Mouse (Mus musculus) heart, adult 10 weeks (tissue): ENCODE measurements around the gene Rcan2. TPM values are rescaled to one million over a fixed set of nuclear protein-coding genes. Genes with fewer than 3 reads are reported as not detected.

ENCODE experiments used
- polyA plus RNA-seq: library from polyadenylated mRNA; stranded (reverse); fragments of 350-450 nt; fragmentation: Illumina TruSeq; extraction: RNeasy Lipid Tissue Mini Kit (QIAGEN cat#74804); gene quantifications from one replicate; pipeline ENCODE4 v1.2.3, GENCODE M21; 2014; ENCODE audit warnings: low read depth, low replicate concordance

Gene Rcan2
- polyA plus RNA-seq = 348 TPM

DNA sequence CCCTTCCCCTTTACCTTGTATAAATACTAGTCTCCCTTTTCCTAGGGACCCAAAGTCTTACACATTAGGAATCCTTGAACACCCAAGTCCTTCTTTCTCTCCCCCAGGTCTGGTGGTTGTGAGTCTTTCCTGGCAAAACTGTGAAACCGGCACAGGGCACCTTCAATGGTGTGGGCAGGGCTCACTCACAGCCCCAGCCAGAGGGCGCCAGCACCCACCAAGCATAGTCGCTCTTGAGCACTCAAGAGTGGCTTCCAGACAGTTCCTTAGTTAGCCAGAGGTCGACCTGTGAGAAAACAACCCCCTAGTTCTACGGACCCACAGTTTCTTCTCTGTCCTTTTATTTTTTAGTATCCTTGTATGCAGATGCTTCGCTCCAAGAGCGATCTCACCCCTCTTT is at the start of gene Rcan2:
Gene Rcan2, plus strand, starts transcription at position 275 of the 400 bp plus-strand sequence.

DNA sequence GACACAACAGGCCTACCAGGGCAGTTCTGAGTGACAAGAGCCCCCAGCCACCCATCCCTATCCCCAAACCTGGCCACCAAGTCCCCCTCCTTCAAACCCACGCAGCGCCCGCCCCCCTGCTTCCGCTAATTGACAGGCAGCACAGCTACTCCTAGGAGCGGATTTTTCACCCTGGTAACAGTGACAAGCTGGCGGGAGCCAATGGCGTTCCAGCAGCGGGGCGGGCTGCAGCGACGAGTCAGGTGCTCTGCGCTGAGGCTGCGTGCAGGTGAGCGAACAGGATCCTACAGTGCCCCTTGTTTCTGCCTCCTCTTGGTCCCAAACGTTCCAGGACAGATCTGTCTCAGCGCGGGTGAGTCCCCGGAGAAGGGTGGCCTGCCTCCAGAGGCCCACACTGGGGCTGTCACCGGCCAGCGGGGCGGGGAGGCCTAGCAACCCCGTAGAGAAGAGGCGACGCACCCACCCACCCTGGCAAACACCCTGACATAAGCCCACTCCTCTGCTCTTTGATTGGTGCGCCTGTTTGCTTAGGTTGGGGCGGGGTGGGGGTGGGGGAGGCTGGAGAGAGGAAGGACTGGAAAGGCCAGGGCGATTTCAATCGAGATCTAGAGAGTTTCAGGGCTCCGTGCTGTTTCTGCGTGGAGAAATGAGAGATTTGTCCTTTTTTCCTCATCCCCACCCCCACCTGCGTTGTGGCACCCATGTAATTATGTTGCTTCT is 277.6 kb downstream of the Rcan2 start, which contains the start of gene Enpp5:
Gene Enpp5, plus strand, starts transcription at position 183 of the 720 bp plus-strand sequence.

Other genes starting within 250 kb of the Rcan2 start
- gene Pla2g7, start 233.3 kb upstream of the Rcan2 start, polyA plus RNA-seq = 6.8 TPM
- gene Tdrd6, start 171.1 kb upstream of the Rcan2 start, polyA plus RNA-seq = not detected
- 6.2 TPM for gene Slc25a27, start 134.1 kb upstream of the Rcan2 start, polyA plus RNA-seq
- 8.5 TPM for gene Cyp39a1, start 133.9 kb upstream of the Rcan2 start, polyA plus RNA-seq